Mouse (Mus musculus) neutrophil, adult 65 days (primary cell): Measurements from ENCODE around the gene Fbxw4. TPM values are rescaled to one million over a fixed set of nuclear protein-coding genes. Genes with fewer than 3 reads are reported as not detected.

Experiments used
- total RNA-seq: library from RNA; stranded (reverse); gene quantifications from 2 replicates; pipeline ENCODE4 v1.2.4, GENCODE M21; 2023

Gene Fbxw4
- 28.6 and 36.6 TPM in 2 replicates for total RNA-seq

GRCm38 (mm10) chr19:45659738-45660502, at the start of gene Fbxw4:
TSS of gene Fbxw4 (minus strand) at chr19:45660312.

GRCm38 (mm10) chr19:45560153-45560890, 99.8 kb downstream of the Fbxw4 start, which contains the start of the genes Poll and Gm17018:
TSS of gene Poll (minus strand) at chr19:45560531.
TSS of gene Gm17018 (plus strand) at chr19:45560615.

Other genes with a start within 250 kb of the Fbxw4 start
- 6.0 and 6.5 TPM in 2 replicates for gene Poll, start 99.8 kb downstream of the Fbxw4 start, total RNA-seq
- 4.6 and 9.2 TPM in 2 replicates for gene Gm17018, start 99.7 kb downstream of the Fbxw4 start, total RNA-seq
- gene Fgf8, start 82.6 kb upstream of the Fbxw4 start, total RNA-seq = not detected in 2 replicates
- gene Npm3, start 89.3 kb upstream of the Fbxw4 start, total RNA-seq = 14.2 and 20.7 TPM in 2 replicates
- 242 and 314 TPM in 2 replicates for gene Mgea5, start 123.5 kb upstream of the Fbxw4 start, total RNA-seq
- gene Kcnip2, start 155.7 kb upstream of the Fbxw4 start, total RNA-seq = 0.34 and 0.38 TPM in 2 replicates